Mouse (Mus musculus): ENCODE data around the gene Sh3bp5l. TPM values are rescaled to one million over a fixed set of nuclear protein-coding genes. Genes with fewer than 3 reads are reported as not detected.
A peak's percentile ranks its signal among the peaks of the same experiment; 100 is the strongest.

Sh3bp5l gene
- polyA plus RNA-seq, 1 experiment from 2014 or later: 33.7 TPM

- ATAC-seq: peak; percentile 10
- Histone ChIP-seq H3K4me3 (ENCODE audit: low read depth, low read length) (peak overlapping the region; percentile 79), H3K4me1 (ENCODE audit: insufficient read depth, low read depth, low read length) (peaks cover 6% of the 10 kb centered on the region; the same call in 1 of the 2 replicates), H3K27me3 (replicated peaks; ENCODE audit: insufficient read depth, low read length) (no peaks in the 10 kb centered on the region), H3K9ac (replicated peaks; ENCODE audit: low read depth) (peak overlapping the region; percentile 83), H3K36me3 (ENCODE audit: insufficient read depth, low read length) (0 out of 2 replicates have a peak, but pooled peaks cover 4% of the 10 kb centered on the region), H3K27ac (ENCODE audit: low read length) (peak overlapping the region; percentile 85), H3K4me2 (replicated peaks; ENCODE audit: low read depth, low read length) (peak overlapping the region; percentile 66), H3K9me3 (ENCODE audit: low read length) (no peaks in the 10 kb centered on the region)
- under 1% methylated on average over 21 of the region's 21 CpGs for WGBS
- TF ChIP-seq CTCF (IDR thresholded peaks at IDR 0.05) (peak; percentile 26), EP300 (IDR thresholded peaks at IDR 0.05) (no peak)
- no peak for DNase-seq (ENCODE audit: low spot score)
Observed at GRCm38 (mm10) chr11:58329906-58330275, 633 bp upstream of the Sh3bp5l start.

GRCm38 (mm10) chr11:58331149-58331495 lies 598 bp downstream of the Sh3bp5l start:
- peak overlapping the region; percentile 66 for H3K4me2 ChIP-seq (replicated peaks; ENCODE audit: low read depth, low read length)
- no peaks in the 10 kb centered on the region for H3K9me3 ChIP-seq (ENCODE audit: low read length)
- H3K36me3 ChIP-seq (ENCODE audit: insufficient read depth, low read length): 0 out of 2 replicates have a peak, but pooled peaks cover 4% of the 10 kb centered on the region
- TF ChIP-seq EP300 (IDR thresholded peaks at IDR 0.05) (no peak), CTCF (IDR thresholded peaks at IDR 0.05) (no peak)
- 15% methylated on average over 10 of the region's 10 CpGs for WGBS
- H3K9ac ChIP-seq (replicated peaks; ENCODE audit: low read depth): peak overlapping the region; percentile 78
- H3K4me3 ChIP-seq (ENCODE audit: low read depth, low read length): peak overlapping the region; percentile 79
- DNase-seq (ENCODE audit: low spot score) (no peak), ATAC-seq (no peak)
- H3K4me1 ChIP-seq (ENCODE audit: insufficient read depth, low read depth, low read length): peaks cover 6% of the 10 kb centered on the region; the same call in 1 of the 2 replicates
- peak overlapping the region; percentile 78 for H3K27ac ChIP-seq (ENCODE audit: low read length)
- no peaks in the 10 kb centered on the region for H3K27me3 ChIP-seq (replicated peaks; ENCODE audit: insufficient read depth, low read length)

- Histone ChIP-seq H3K4me2 (replicated peaks; ENCODE audit: low read depth, low read length) (peak overlapping the region; percentile 66), H3K4me1 (ENCODE audit: insufficient read depth, low read depth, low read length) (peaks cover 6% of the 10 kb centered on the region; the same call in 1 of the 2 replicates), H3K4me3 (ENCODE audit: low read depth, low read length) (peak overlapping the region; percentile 79; the same call in 1 of the 2 replicates), H3K36me3 (ENCODE audit: insufficient read depth, low read length) (0 out of 2 replicates have a peak, but pooled peaks cover 4% of the 10 kb centered on the region), H3K27ac (ENCODE audit: low read length) (no peak overlapping the region), H3K9me3 (ENCODE audit: low read length) (no peaks in the 10 kb centered on the region), H3K27me3 (replicated peaks; ENCODE audit: insufficient read depth, low read length) (no peaks in the 10 kb centered on the region), H3K9ac (replicated peaks; ENCODE audit: low read depth) (peak overlapping the region; percentile 78)
- 80% methylated on average over 6 of the region's 6 CpGs for WGBS
- no peak for TF ChIP-seq CTCF (IDR thresholded peaks at IDR 0.05)
- no peak for TF ChIP-seq EP300 (IDR thresholded peaks at IDR 0.05)
- DNase-seq (ENCODE audit: low spot score) (no peak), ATAC-seq (no peak)
Observed at GRCm38 (mm10) chr11:58331546-58331945, 1.0 kb downstream of the Sh3bp5l start.

- Histone ChIP-seq H3K27ac (ENCODE audit: low read length) (no peak overlapping the region), H3K9ac (replicated peaks; ENCODE audit: low read depth) (no peak overlapping the region), H3K36me3 (ENCODE audit: insufficient read depth, low read length) (peaks cover 11% of the 10 kb centered on the region; the same call in 1 of the 2 replicates), H3K27me3 (replicated peaks; ENCODE audit: insufficient read depth, low read length) (no peaks in the 10 kb centered on the region), H3K4me2 (replicated peaks; ENCODE audit: low read depth, low read length) (no peak overlapping the region), H3K4me3 (ENCODE audit: low read depth, low read length) (no peak overlapping the region), H3K9me3 (ENCODE audit: low read length) (no peaks in the 10 kb centered on the region), H3K4me1 (ENCODE audit: insufficient read depth, low read depth, low read length) (peaks cover 6% of the 10 kb centered on the region; the same call in 1 of the 2 replicates)
- peak; percentile 56 for ATAC-seq
- peak; percentile 82 for DNase-seq (ENCODE audit: low spot score)
- 44% methylated on average over 3 of the region's 3 CpGs for WGBS
- TF ChIP-seq EP300 (IDR thresholded peaks at IDR 0.05) (peak; percentile 94), CTCF (IDR thresholded peaks at IDR 0.05) (no peak; the same call in 1 of the 2 replicates)
Observed at GRCm38 (mm10) chr11:58334746-58335145, 4.2 kb downstream of the Sh3bp5l start.

GRCm38 (mm10) chr11:58346745-58347144 lies 16.2 kb downstream of the Sh3bp5l start:
- ATAC-seq (no peak), DNase-seq (ENCODE audit: low spot score) (no peak)
- H3K9ac ChIP-seq (replicated peaks; ENCODE audit: low read depth): no peak overlapping the region
- no peak overlapping the region for H3K4me3 ChIP-seq (ENCODE audit: low read depth, low read length)
- WGBS: 90% methylated on average over 4 of the region's 4 CpGs
- no peaks in the 10 kb centered on the region for H3K27me3 ChIP-seq (replicated peaks; ENCODE audit: insufficient read depth, low read length)
- no peaks in the 10 kb centered on the region for H3K4me1 ChIP-seq (ENCODE audit: insufficient read depth, low read depth, low read length)
- H3K4me2 ChIP-seq (replicated peaks; ENCODE audit: low read depth, low read length): no peak overlapping the region
- peaks cover 22% of the 10 kb centered on the region; the same call in 1 of the 2 replicates for H3K36me3 ChIP-seq (ENCODE audit: insufficient read depth, low read length)
- no peak for TF ChIP-seq EP300 (IDR thresholded peaks at IDR 0.05)
- TF ChIP-seq CTCF (IDR thresholded peaks at IDR 0.05): no peak
- no peaks in the 10 kb centered on the region for H3K9me3 ChIP-seq (ENCODE audit: low read length)
- H3K27ac ChIP-seq (ENCODE audit: low read length): no peak overlapping the region

GRCm38 (mm10) chr11:58350628-58351027 lies 20.1 kb downstream of the Sh3bp5l start:
- H3K9ac ChIP-seq (replicated peaks; ENCODE audit: low read depth): no peak overlapping the region
- H3K27me3 ChIP-seq (replicated peaks; ENCODE audit: insufficient read depth, low read length): no peaks in the 10 kb centered on the region
- WGBS: 66% methylated on average over 4 of the region's 4 CpGs
- no peak overlapping the region for H3K27ac ChIP-seq (ENCODE audit: low read length)
- DNase-seq (ENCODE audit: low spot score) (peak; percentile 19), ATAC-seq (no peak)
- H3K4me2 ChIP-seq (replicated peaks; ENCODE audit: low read depth, low read length): no peak overlapping the region
- TF ChIP-seq CTCF (IDR thresholded peaks at IDR 0.05): peak; percentile 21; the same call in 1 of the 2 replicates
- no peak for TF ChIP-seq EP300 (IDR thresholded peaks at IDR 0.05)
- H3K4me1 ChIP-seq (ENCODE audit: insufficient read depth, low read depth, low read length): no peaks in the 10 kb centered on the region
- H3K9me3 ChIP-seq (ENCODE audit: low read length): no peaks in the 10 kb centered on the region
- peaks cover 14% of the 10 kb centered on the region; the same call in 1 of the 2 replicates for H3K36me3 ChIP-seq (ENCODE audit: insufficient read depth, low read length)
- H3K4me3 ChIP-seq (ENCODE audit: low read depth, low read length): no peak overlapping the region

Data from lung, postnatal 0 days (tissue).